Mouse (Mus musculus) kidney, adult 10 weeks (tissue): ENCODE data around the gene Angpt4. TPM values are rescaled to one million over a fixed set of nuclear protein-coding genes. Genes with fewer than 3 reads are reported as not detected.

ENCODE experiments used
- polyA plus RNA-seq: library from polyadenylated mRNA; stranded (reverse); fragments of 350-450 nt; fragmentation: Illumina TruSeq; extraction: RNeasy Lipid Tissue Mini Kit (QIAGEN cat#74804); gene quantifications from one replicate; pipeline ENCODE4 v1.2.3, GENCODE M21; 2014; ENCODE audit warnings: low read depth, low replicate concordance

The Angpt4 gene
- polyA plus RNA-seq: not detected

DNA sequence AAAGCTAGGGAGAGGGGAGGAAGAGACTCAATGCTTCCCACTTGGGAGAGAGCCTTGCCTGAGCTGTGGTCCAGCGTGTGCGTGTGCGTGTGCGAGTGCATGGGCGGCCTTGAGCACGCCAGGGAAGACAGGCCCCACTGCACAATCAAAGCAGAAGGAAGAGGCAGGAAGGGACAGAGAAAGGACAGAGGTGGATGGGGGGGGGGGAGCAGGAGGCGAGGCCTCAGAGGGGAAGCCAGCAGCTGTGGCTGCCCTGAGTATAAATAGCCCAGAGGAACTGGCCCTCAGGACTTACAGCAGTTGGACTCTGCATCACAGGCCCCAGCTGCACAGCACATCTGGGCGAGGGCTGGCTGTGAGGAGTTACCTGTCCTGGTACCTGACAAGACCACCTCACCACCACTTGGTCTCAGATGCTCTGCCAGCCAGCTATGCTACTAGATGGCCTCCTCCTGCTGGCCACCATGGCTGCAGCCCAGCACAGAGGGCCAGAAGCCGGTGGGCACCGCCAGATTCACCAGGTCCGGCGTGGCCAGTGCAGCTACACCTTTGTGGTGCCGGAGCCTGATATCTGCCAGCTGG, at the start of gene Angpt4:
Angpt4 (plus strand) TSS at position 292 of the 582 bp plus-strand sequence.

DNA sequence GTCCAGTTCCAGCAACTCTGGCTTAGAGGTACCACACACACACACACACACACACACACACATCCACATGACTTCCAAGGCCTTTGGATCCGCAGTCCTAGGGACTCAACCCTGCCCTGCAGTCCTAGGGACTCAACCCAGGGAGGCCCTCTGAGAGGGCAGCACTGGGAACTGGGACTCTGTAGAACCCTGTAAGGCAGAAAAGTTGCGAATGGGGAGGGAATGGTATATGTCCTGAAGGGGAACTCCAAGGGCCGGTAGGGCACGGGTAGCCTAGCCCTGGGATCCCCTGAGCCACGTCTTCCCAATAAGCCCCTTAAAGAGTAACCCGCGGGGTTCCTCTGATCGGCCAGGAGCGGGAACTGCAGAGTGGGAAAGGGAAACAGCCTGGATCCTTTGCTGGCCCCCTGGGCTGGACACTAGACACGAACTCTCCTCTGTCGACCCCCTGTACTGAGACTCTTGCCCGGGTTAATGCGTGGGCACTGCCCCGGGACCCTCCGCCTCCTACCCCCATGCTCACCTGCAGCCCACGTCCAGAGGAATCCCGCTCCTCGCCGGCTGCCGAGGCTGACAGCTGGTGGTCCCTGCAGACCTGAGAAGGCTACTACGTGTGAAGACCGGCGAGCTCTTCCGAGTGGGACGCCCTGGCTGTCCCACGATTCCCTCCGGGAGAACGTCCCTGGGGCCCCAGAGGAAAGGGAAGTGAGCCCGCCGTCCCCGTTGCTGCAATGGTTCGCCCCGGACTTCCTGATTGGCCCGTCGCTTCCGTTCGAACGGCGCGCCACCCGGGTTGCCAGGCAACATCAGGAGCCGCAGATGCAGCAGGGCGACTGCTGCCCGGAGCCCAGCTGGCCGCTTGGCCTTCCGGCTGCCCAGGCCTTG, 68.7 kb downstream of the Angpt4 start, which contains the start of gene Fam110a:
Fam110a (minus strand) TSS at position 750 of the 885 bp plus-strand sequence.

Other genes starting within 250 kb of the Angpt4 start
- gene Rad21l, start 242.7 kb upstream of the Angpt4 start, polyA plus RNA-seq: not detected
- gene Tmem74b, start 209.2 kb upstream of the Angpt4 start, polyA plus RNA-seq: not detected
- gene Psmf1, start 167.0 kb upstream of the Angpt4 start, polyA plus RNA-seq: 9.2 TPM
- not detected for gene Rspo4, start 68.3 kb upstream of the Angpt4 start, polyA plus RNA-seq
- 0.36 TPM for gene Fam110a, start 69.0 kb downstream of the Angpt4 start, polyA plus RNA-seq
- gene Slc52a3, start 85.3 kb downstream of the Angpt4 start, polyA plus RNA-seq: 5.3 TPM
- not detected for gene Scrt2, start 170.3 kb downstream of the Angpt4 start, polyA plus RNA-seq
- 39.5 TPM for gene Srxn1, start 194.3 kb downstream of the Angpt4 start, polyA plus RNA-seq
- gene Tcf15, start 232.4 kb downstream of the Angpt4 start, polyA plus RNA-seq: not detected